Mouse (Mus musculus): ENCODE measurements at regions not wholly inside any gene's neighbourhood (a gene's known extent, or its start where the extent isn't known, plus 50 kb on each side); places are given as distances from the start of the nearest gene placed in this dataset.

GRCm38 (mm10) chr13:59387627-59388325, 197.3 kb downstream of the Agtpbp1 start:
- TF ChIP-seq POLR2A (IDR thresholded peaks at IDR 0.05; ENCODE audit: low read depth, low read length) (no peak), CTCF (IDR thresholded peaks at IDR 0.05; ENCODE audit: borderline replicate concordance, insufficient read depth, low read length) (no peak)
